Mouse (Mus musculus): Measurements from ENCODE around the gene Bach1. TPM values are rescaled to one million over a fixed set of nuclear protein-coding genes. Genes with fewer than 3 reads are reported as not detected.

The Bach1 gene
- 8.5 and 9.6 TPM in 2 replicates for polyA plus RNA-seq (2015; fragmentation: Nextera tagmentation; extraction: Ambion mirVana)

- under 1% methylated on average over 78 of the region's 84 CpGs for WGBS
- Histone ChIP-seq H3K36me3 (ENCODE audit: control insufficient read depth, insufficient read depth, low read length) (no peaks in the 10 kb centered on the region), H3K9me3 (replicated peaks; ENCODE audit: control insufficient read depth, low read length) (no peaks in the 10 kb centered on the region), H3K9ac (ENCODE audit: low read length) (peak within 1 kb of the TSS; percentile 96), H3K27me3 (ENCODE audit: control insufficient read depth, insufficient read depth, low read length) (no peaks in the 10 kb centered on the region), H3K4me3 (replicated peaks; ENCODE audit: low read length) (peak within 1 kb of the TSS; percentile 87), H3K4me2 (ENCODE audit: low read depth, low read length) (peak within 1 kb of the TSS; percentile 74), H3K4me1 (ENCODE audit: control insufficient read depth, insufficient read depth, low read length) (peaks cover 17% of the 10 kb centered on the region), H3K27ac (ENCODE audit: low read length) (peak within 1 kb of the TSS; percentile 95)
- ATAC-seq (ENCODE audit: insufficient read depth, low FRiP score), result peak; percentile 96
Measured at GRCm38 (mm10) chr16:87698692-87699305, at the start of gene Bach1. Bach1 (plus strand) TSS chr16:87698945.

- H3K27me3 ChIP-seq (ENCODE audit: control insufficient read depth, insufficient read depth, low read length), result no peaks in the 10 kb centered on the region
- H3K9me3 ChIP-seq (replicated peaks; ENCODE audit: control insufficient read depth, low read length), result no peaks in the 10 kb centered on the region
- no peaks in the 10 kb centered on the region for H3K36me3 ChIP-seq (ENCODE audit: control insufficient read depth, insufficient read depth, low read length)
- no peak overlapping the region for H3K4me2 ChIP-seq (ENCODE audit: low read depth, low read length)
- H3K4me1 ChIP-seq (ENCODE audit: control insufficient read depth, insufficient read depth, low read length), result no peaks in the 10 kb centered on the region
- H3K4me3 ChIP-seq (replicated peaks; ENCODE audit: low read length), result no peak overlapping the region
- 74% methylated on average over 8 of the region's 8 CpGs for WGBS
- ATAC-seq (ENCODE audit: insufficient read depth, low FRiP score), result no peak
- H3K9ac ChIP-seq (ENCODE audit: low read length), result no peak overlapping the region
- no peak overlapping the region for H3K27ac ChIP-seq (ENCODE audit: low read length)
Measured at GRCm38 (mm10) chr16:87652344-87652743, 46.4 kb upstream of the Bach1 start.

DNA sequence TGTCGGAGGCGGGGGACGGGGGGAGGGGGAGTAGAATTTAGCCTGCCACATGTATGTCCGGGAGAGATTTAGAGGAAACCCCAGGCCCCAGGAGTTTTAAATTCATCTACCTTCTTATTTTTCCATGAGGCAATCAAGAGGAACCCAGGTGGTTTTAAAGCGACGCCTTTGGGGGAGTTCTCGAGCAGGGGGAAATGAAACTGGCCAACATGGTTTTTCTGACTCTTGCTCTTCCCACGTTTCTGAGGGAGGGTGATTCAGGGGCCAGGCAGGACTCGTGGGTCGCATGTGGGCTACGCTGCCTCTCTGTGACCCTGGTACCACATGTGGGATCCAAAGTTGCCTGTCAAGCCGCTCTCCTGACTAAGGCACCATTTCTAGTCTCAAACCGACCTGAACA, 45.8 kb upstream of the Bach1 start:
- Histone ChIP-seq H3K36me3 (ENCODE audit: control insufficient read depth, insufficient read depth, low read length) (no peaks in the 10 kb centered on the region), H3K9me3 (replicated peaks; ENCODE audit: control insufficient read depth, low read length) (no peaks in the 10 kb centered on the region), H3K4me3 (replicated peaks; ENCODE audit: low read length) (no peak overlapping the region), H3K9ac (ENCODE audit: low read length) (no peak overlapping the region), H3K4me1 (ENCODE audit: control insufficient read depth, insufficient read depth, low read length) (no peaks in the 10 kb centered on the region), H3K4me2 (ENCODE audit: low read depth, low read length) (no peak overlapping the region), H3K27me3 (ENCODE audit: control insufficient read depth, insufficient read depth, low read length) (no peaks in the 10 kb centered on the region), H3K27ac (ENCODE audit: low read length) (no peak overlapping the region)
- no peak for ATAC-seq (ENCODE audit: insufficient read depth, low FRiP score)
- WGBS, result 84% methylated on average over 13 of the region's 13 CpGs

DNA sequence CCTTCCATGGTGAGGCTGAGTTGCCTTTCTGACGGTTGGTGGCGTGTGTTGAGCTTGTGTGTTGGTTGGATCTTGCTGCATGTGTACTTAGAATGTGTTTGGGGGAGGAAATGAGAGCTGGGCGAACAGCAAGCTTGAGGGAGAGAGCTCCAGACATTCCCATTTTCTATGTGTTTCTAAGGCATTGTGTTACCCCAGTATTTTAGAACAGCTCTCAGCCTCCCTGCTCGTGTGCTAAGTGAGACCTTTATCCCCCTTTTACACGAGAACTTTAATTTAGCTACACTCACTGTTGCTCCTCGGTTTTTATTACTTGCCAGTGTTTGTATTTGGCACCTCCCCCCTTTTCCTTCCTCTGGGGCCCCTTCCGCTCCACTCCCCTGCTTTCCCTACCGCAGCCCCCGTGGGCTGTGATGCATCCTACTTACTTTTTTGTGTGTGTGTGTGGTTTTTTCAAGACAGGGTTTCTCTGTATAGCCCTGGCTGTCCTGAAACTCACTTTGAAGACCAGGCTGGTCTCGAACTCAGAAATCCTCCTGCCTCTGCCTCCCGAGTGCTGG, 44.6 kb upstream of the Bach1 start:
- no peaks in the 10 kb centered on the region for H3K4me1 ChIP-seq (ENCODE audit: control insufficient read depth, insufficient read depth, low read length)
- H3K4me3 ChIP-seq (replicated peaks; ENCODE audit: low read length), result no peak overlapping the region
- no peak overlapping the region for H3K9ac ChIP-seq (ENCODE audit: low read length)
- H3K27me3 ChIP-seq (ENCODE audit: control insufficient read depth, insufficient read depth, low read length), result no peaks in the 10 kb centered on the region
- H3K4me2 ChIP-seq (ENCODE audit: low read depth, low read length), result no peak overlapping the region
- no peaks in the 10 kb centered on the region for H3K36me3 ChIP-seq (ENCODE audit: control insufficient read depth, insufficient read depth, low read length)
- no peak for ATAC-seq (ENCODE audit: insufficient read depth, low FRiP score)
- no peak overlapping the region for H3K27ac ChIP-seq (ENCODE audit: low read length)
- no peaks in the 10 kb centered on the region for H3K9me3 ChIP-seq (replicated peaks; ENCODE audit: control insufficient read depth, low read length)
- 63% methylated on average over 11 of the region's 11 CpGs for WGBS

GRCm38 (mm10) chr16:87655005-87655404, 43.7 kb upstream of the Bach1 start:
- H3K4me3 ChIP-seq (replicated peaks; ENCODE audit: low read length), result no peak overlapping the region

DNA sequence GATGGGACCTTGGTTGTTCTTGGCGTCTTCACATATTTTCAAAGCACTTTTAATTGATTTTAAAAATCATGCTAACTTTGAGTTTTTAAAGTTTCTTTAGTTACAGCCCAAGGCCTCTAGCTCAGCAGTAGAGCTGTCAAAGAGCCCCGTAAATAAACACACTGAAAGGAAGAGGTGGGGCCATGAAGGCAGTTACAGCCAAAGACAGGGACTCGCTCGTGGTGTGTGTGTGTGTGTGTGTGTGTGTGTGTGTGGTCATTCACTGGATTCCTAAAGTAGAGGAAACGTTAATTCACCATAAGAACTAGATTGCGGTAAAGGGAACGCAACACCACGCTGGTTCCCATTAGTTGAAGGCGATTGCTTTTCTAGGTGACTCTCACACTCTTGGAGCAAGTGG, 43.2 kb upstream of the Bach1 start:
- Histone ChIP-seq H3K9me3 (replicated peaks; ENCODE audit: control insufficient read depth, low read length) (no peaks in the 10 kb centered on the region), H3K27me3 (ENCODE audit: control insufficient read depth, insufficient read depth, low read length) (no peaks in the 10 kb centered on the region), H3K4me2 (ENCODE audit: low read depth, low read length) (no peak overlapping the region), H3K36me3 (ENCODE audit: control insufficient read depth, insufficient read depth, low read length) (no peaks in the 10 kb centered on the region), H3K27ac (ENCODE audit: low read length) (no peak overlapping the region), H3K4me1 (ENCODE audit: control insufficient read depth, insufficient read depth, low read length) (no peaks in the 10 kb centered on the region), H3K4me3 (replicated peaks; ENCODE audit: low read length) (no peak overlapping the region), H3K9ac (ENCODE audit: low read length) (no peak overlapping the region)
- no peak for ATAC-seq (ENCODE audit: insufficient read depth, low FRiP score)
- 61% methylated on average over 9 of the region's 9 CpGs for WGBS

More at GRCm38 (mm10) chr16:87655005-87655404, 43.7 kb upstream of the Bach1 start:
- ATAC-seq (ENCODE audit: insufficient read depth, low FRiP score), result no peak
- Histone ChIP-seq H3K27ac (ENCODE audit: low read length) (no peak overlapping the region), H3K9me3 (replicated peaks; ENCODE audit: control insufficient read depth, low read length) (no peaks in the 10 kb centered on the region), H3K27me3 (ENCODE audit: control insufficient read depth, insufficient read depth, low read length) (no peaks in the 10 kb centered on the region), H3K4me1 (ENCODE audit: control insufficient read depth, insufficient read depth, low read length) (no peaks in the 10 kb centered on the region), H3K4me2 (ENCODE audit: low read depth, low read length) (no peak overlapping the region), H3K9ac (ENCODE audit: low read length) (no peak overlapping the region), H3K36me3 (ENCODE audit: control insufficient read depth, insufficient read depth, low read length) (no peaks in the 10 kb centered on the region)
- WGBS, result 65% methylated on average over 5 of the region's 5 CpGs

DNA sequence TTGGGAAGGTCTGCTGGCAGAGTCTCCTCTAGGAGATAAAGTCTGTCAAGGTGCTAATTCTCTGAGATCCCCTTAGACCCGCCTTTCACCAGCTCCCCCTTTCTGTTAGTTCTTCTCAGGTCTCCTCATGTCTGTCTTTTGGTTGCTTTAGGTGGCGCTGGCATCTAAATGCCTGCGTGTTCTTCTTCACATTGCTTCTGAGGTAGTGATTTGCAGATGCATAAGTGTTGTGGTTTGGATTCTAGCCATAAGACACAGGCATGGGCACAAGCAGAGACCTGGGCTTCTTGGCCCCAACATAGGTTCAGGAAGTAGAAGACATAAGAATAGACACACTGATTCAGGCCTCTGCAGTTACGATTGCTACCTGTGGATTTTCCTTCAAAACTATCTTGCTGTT, 42.0 kb upstream of the Bach1 start:
- no peak overlapping the region for H3K4me2 ChIP-seq (ENCODE audit: low read depth, low read length)
- H3K9ac ChIP-seq (ENCODE audit: low read length), result no peak overlapping the region
- no peaks in the 10 kb centered on the region for H3K36me3 ChIP-seq (ENCODE audit: control insufficient read depth, insufficient read depth, low read length)
- peaks cover 3% of the 10 kb centered on the region; the same call in 1 of the 2 replicates for H3K4me1 ChIP-seq (ENCODE audit: control insufficient read depth, insufficient read depth, low read length)
- no peaks in the 10 kb centered on the region for H3K9me3 ChIP-seq (replicated peaks; ENCODE audit: control insufficient read depth, low read length)
- 84% methylated on average over 4 of the region's 4 CpGs for WGBS
- H3K27ac ChIP-seq (ENCODE audit: low read length), result no peak overlapping the region
- H3K27me3 ChIP-seq (ENCODE audit: control insufficient read depth, insufficient read depth, low read length), result no peaks in the 10 kb centered on the region
- no peak for ATAC-seq (ENCODE audit: insufficient read depth, low FRiP score)
- no peak overlapping the region for H3K4me3 ChIP-seq (replicated peaks; ENCODE audit: low read length)

DNA sequence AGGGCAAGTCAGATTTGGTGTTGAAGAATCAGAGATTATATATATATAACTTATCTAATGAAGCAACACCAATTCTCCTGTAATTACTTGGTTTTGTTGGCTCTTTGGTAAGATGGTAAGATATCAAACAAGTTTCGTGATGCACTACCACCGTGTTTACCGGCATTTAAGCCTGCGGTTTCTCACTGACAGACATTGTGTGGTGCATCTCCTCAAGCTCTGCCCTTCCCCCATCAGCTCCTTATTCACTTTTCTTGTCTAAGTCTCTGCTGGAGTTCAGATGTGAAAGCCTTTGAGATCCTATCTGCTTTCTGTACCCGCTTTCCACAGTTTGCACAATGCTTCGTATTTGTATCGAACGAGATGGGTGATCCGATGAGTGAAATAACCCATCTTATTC, 41.5 kb upstream of the Bach1 start:
- no peaks in the 10 kb centered on the region for H3K36me3 ChIP-seq (ENCODE audit: control insufficient read depth, insufficient read depth, low read length)
- no peak overlapping the region for H3K9ac ChIP-seq (ENCODE audit: low read length)
- H3K27ac ChIP-seq (ENCODE audit: low read length), result no peak overlapping the region
- no peak overlapping the region for H3K4me3 ChIP-seq (replicated peaks; ENCODE audit: low read length)
- no peak for ATAC-seq (ENCODE audit: insufficient read depth, low FRiP score)
- no peaks in the 10 kb centered on the region for H3K9me3 ChIP-seq (replicated peaks; ENCODE audit: control insufficient read depth, low read length)
- peaks cover 3% of the 10 kb centered on the region; the same call in 1 of the 2 replicates for H3K4me1 ChIP-seq (ENCODE audit: control insufficient read depth, insufficient read depth, low read length)
- 93% methylated on average over 9 of the region's 9 CpGs for WGBS
- no peaks in the 10 kb centered on the region for H3K27me3 ChIP-seq (ENCODE audit: control insufficient read depth, insufficient read depth, low read length)
- no peak overlapping the region for H3K4me2 ChIP-seq (ENCODE audit: low read depth, low read length)

GRCm38 (mm10) chr16:87661024-87661471, 37.7 kb upstream of the Bach1 start:
- Histone ChIP-seq H3K36me3 (ENCODE audit: control insufficient read depth, insufficient read depth, low read length) (no peaks in the 10 kb centered on the region), H3K4me1 (ENCODE audit: control insufficient read depth, insufficient read depth, low read length) (peaks cover 3% of the 10 kb centered on the region; the same call in 1 of the 2 replicates), H3K9ac (ENCODE audit: low read length) (0 out of 2 replicates have a peak overlapping the region, but pooled peaks have one; percentile 31), H3K9me3 (replicated peaks; ENCODE audit: control insufficient read depth, low read length) (no peaks in the 10 kb centered on the region), H3K4me2 (ENCODE audit: low read depth, low read length) (peak overlapping the region; percentile 46), H3K27me3 (ENCODE audit: control insufficient read depth, insufficient read depth, low read length) (no peaks in the 10 kb centered on the region), H3K4me3 (replicated peaks; ENCODE audit: low read length) (peak overlapping the region; percentile 14), H3K27ac (ENCODE audit: low read length) (peak overlapping the region; percentile 62)
- peak; percentile 69 for ATAC-seq (ENCODE audit: insufficient read depth, low FRiP score)
- WGBS, result 29% methylated on average over 12 of the region's 12 CpGs

Measured in stomach, embryonic 16.5 days (tissue).